Mouse (Mus musculus) liver, adult (tissue): Measurements from ENCODE around the gene Ndufc1.

Experiments used
- GATA4 ChIP-seq: IDR thresholded peaks from 2 replicates; pipeline ENCODE4 v1.6.1; 2014; ENCODE audit warnings: mild to moderate bottlenecking, low read length; ENCODE audit not compliant: insufficient replicate concordance

The Ndufc1 gene

DNA sequence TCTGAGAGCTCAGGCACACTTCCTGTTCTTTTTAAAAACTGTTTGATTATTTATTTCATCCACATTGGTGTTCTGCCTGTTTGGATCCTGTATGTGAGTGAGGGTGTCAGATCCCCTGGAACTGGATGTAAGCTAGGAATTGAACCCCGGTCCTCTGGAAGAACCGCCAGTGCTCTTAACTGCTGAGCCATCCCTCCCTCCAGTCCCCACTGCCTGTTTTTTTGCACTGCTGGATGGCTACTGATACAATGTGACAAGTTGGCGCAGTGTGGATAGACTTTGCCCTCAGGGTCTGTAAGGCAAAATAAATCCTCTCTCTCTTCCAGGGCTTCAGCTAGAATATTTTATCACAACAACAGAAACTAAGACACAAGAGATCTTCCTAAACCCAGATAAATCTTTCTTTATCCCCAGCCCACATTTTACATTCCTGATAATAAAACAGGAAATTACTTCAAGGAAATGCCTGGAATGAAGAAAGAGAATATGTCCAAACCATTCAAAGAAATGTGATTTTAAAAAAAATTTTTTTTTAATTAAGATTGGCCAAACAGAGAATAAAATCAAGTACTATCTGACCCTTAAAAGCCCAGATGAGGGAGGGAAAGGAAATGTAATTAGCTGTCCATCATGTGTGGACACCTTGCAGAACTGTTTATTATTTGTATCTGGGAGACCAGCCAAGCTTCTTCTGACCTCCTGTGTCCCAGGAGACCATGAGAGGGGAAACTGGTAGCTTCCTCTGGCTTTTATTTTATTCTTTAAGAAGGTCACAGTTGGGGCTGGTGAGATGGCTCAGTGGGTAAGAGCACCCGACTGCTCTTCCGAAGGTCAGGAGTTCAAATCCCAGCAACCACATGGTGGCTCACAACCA, 28.8 kb downstream of the Ndufc1 start:
- TF ChIP-seq GATA4, result peak; percentile 55; the same call in 1 of the 2 replicates

DNA sequence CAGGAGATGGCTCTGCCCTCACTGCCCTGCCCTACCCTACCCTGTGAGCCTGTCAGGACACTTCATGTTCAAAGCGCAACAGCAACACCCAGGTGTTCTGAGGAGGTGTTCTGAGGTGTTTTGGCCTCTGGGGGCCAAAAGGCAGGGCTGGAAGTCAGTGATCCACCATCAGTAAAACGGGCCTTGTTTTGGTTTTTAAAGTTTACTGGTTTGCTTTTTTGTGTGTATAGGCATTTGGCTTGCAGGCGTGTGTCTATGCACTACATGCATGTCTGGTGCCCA, 30.2 kb downstream of the Ndufc1 start:
- no peak for TF ChIP-seq GATA4

DNA sequence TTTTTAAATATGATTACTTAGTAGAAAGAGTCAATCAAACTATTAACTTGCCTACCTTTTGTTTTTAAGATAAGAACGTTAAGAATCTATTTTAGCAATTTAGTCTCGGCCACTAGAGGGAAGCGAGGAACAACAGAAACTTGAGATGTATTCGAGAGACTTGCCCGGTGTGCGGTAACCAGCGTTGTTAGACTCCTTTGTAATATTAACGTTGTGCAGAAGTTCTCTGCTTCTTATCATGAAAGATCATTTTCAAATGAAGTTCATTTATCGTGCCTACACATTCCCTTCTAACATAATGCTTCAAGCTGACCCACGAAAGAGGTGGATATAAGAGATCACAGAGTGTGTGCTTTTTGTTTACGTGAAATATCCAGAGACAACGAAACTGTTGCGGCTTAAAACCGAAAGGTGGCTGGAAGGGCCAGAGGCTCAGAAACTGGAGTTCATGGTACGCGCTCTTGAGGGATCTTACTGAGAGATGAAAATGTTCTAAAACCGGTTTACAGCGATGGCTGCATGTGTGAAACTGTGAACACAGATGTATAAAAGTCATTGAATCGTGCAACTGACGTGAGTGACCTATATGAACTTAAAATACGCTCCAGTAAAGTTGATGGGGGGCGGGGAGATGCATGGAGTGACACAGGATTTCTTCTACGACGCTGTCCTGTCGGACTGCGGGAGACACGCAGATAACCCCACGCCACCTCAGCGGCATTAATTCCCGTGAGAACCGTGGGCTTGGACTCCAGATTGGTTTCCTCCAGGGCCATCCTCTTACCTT, 30.7 kb downstream of the Ndufc1 start:
- no peak for TF ChIP-seq GATA4

- no peak for TF ChIP-seq GATA4
Observed at GRCm38 (mm10) chr3:51375307-51376265, 33.2 kb downstream of the Ndufc1 start.

- TF ChIP-seq GATA4, result no peak
Observed at GRCm38 (mm10) chr3:51373544-51373943, 35.2 kb downstream of the Ndufc1 start.

DNA sequence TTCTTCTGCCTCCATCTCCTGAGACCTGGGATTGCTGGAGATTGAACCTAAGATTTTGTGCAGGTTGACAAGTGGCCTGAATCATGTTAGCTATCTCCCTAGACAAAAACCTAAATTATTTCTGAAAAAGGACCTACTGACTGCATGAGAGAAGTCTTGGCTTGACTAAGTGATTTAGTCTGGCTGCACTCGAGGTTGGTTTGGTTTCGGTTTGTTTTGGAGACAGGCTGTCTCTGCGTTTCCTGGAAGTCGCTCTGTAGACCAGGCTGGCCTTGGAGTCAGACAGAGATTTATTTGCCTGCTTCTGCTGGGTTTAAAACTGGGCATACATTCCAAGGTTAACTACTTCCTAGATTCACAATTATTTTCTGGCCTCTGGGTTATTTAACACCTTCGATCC, 35.9 kb downstream of the Ndufc1 start:
- TF ChIP-seq GATA4, result no peak

GRCm38 (mm10) chr3:51371826-51372225, 37.0 kb downstream of the Ndufc1 start:
- no peak for TF ChIP-seq GATA4

DNA sequence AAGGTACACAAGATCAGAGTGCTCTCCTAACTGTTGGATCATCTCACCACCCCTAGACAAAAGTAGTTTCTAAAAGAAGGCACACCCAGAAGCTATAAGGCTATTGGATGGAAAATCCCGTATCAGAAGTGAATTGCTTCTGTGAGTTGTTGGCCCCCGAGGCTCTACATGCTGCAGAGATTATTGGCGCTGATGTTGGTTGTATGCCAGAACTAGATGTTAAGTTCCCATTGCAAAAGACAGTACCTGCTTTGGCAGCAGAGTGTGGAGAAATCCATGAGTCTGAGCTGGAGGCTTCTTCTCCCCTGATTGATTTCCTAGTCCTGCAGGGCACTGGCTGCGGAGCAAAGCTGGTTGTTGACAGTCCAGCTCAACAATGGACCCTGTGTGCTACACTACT, 40.8 kb downstream of the Ndufc1 start:
- TF ChIP-seq GATA4, result no peak

DNA sequence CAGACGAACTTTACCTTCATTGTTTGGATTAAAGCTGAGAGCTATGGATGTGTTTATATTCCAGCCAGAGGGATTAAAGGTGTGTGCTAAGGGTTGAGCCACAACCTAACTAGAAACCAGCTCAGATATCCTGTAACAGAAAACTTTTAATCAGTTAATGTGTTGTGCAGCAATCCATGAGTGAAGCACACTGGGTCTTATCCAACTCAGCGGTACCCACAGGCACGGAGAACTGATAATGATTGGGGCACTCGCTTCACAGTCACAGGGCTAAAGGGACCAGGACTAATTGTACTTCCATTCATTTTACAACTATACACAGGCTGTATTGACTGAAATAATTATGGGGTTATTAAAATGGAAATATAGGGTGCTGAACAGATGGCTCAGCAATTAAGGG, 41.9 kb downstream of the Ndufc1 start:
- TF ChIP-seq GATA4, result no peak

- no peak for TF ChIP-seq GATA4
Observed at GRCm38 (mm10) chr3:51365517-51365882, 43.3 kb downstream of the Ndufc1 start.

GRCm38 (mm10) chr3:51364703-51365516, 43.9 kb downstream of the Ndufc1 start:
- TF ChIP-seq GATA4, result peak; percentile 62; the same call in 1 of the 2 replicates

DNA sequence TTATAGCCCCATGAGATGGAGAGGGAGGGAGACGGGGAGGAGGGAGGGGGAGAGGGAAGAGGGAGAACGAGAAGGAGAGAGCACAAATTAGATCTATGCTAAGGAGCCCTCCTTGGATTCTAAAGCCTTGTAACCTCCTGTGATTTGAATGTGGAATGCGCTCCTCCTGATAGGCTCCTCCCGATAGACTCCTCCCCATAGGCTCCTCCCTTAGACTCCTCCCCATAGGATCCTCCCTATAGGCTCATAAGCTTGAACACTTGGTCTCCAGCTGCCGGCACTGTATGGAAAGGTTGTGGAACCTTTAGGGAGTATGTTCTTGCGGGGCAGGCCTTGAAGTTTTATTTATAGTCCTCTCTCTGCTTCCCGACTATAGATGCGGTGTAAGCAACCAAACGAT, 47.7 kb downstream of the Ndufc1 start:
- no peak for TF ChIP-seq GATA4

DNA sequence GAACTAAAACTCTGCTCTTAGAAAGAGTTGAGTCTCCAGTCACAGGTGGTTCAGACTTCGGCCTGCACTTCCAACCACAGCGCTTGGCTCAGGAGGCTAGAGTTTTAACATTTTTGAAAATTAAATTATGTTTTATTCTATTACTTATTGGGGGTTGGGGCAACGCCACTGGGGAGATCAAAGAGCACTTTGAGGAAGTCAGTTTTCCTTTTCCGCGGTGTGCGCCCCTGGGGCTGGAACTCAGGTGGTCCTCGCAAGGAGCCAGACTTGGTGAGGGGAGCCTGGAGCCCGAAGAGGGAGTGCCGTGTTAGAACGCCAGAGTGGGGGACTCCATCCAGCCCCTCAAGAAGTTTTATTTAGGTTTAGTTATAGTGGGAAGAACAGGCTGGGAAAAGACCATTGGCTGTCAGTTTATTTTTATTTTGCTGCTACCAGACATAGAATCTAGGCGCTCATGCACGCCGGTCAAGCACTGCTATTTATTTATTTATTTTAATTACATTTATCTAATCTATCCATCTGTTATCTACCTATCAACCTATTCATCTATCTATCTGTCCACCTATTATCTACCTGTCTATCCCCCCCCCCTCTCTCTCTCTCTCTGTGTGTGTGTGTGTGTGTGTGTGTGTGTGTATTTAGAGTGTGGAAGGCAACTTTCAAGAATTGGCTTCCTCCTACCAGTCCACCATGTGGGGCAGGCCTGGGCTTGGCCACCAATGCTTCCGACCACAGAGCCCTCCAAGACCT, 49.1 kb downstream of the Ndufc1 start:
- TF ChIP-seq GATA4, result no peak
